Mouse (Mus musculus): ENCODE data around the gene Myo19.

DNA sequence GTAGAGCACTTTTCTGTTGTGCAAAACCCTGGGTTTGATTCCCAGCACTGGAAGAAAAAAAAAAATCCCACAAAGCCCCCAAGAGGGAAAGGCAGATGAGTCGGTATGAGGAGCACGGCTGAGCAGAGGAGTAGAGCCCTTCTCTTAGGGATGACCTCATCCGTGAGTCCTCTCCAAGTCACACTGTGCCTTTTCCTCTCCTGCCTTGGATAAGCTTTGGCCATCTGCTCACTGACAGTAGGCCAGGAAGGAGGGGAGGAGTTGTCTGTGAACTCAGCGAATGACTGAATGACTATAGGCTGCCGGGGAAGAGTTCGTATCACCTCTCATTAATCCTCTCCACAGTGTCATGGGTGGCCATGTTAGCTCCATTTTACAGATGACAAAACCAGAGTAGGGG lies 80.8 kb downstream of the Myo19 start:
- TF ChIP-seq CTCF (IDR thresholded peaks at IDR 0.05; ENCODE audit: low read depth) (no peak), EP300 (IDR thresholded peaks at IDR 0.05; ENCODE audit: low read depth) (no peak)
